8 mouse cellular contexts compared by ENCODE assay signal in genomic region chr7:117381188-117381981, GRCm38 (mm10). TPM values are rescaled to one million over a fixed set of nuclear protein-coding genes. Genes with fewer than 3 reads are reported as not detected.
DNase-seq lines count a peak whose midpoint lies in the region; ATAC-seq and TF ChIP-seq lines count a peak whose summit lies in the region.

No protein-coding gene starts in this region.

- peak; percentile 71 for ATAC-seq in embryonic facial prominence, embryonic 12.5 days (ENCODE audit: insufficient number of reproducible peaks, insufficient read depth, low FRiP score, low TSS enrichment)
- ATAC-seq in midbrain, postnatal 0 days (ENCODE audit: low FRiP score) = peak; percentile 67

- no peaks in the 10 kb centered on the region for H3K36me3 ChIP-seq in embryonic facial prominence, embryonic 12.5 days
- H3K36me3 ChIP-seq in midbrain, postnatal 0 days (ENCODE audit: insufficient read depth, low read length) = no peaks in the 10 kb centered on the region

- under 1% methylated on average over 55 of the region's 64 CpGs for WGBS in embryonic facial prominence, embryonic 12.5 days
- 0% methylated on average over 40 of the region's 64 CpGs for WGBS in midbrain, postnatal 0 days

- H3K4me2 ChIP-seq in embryonic facial prominence, embryonic 12.5 days (replicated peaks) = peak overlapping the region; percentile 85
- peak overlapping the region; percentile 89 for H3K4me2 ChIP-seq in midbrain, postnatal 0 days (ENCODE audit: low read depth, low read length, poor library complexity, severe bottlenecking)

- no peaks in the 10 kb centered on the region for H3K9me3 ChIP-seq in embryonic facial prominence, embryonic 12.5 days
- no peaks in the 10 kb centered on the region for H3K9me3 ChIP-seq in midbrain, postnatal 0 days (ENCODE audit: low read length)

- TF ChIP-seq CTCF in midbrain, postnatal 0 days (IDR thresholded peaks at IDR 0.05) = peak; percentile 32

- H3K27me3 ChIP-seq in embryonic facial prominence, embryonic 12.5 days = peaks cover 11% of the 10 kb centered on the region; the same call in 1 of the 2 replicates
- peaks cover 4% of the 10 kb centered on the region; the same call in 1 of the 2 replicates for H3K27me3 ChIP-seq in midbrain, postnatal 0 days (ENCODE audit: insufficient read depth, low read length)

- H3K4me1 ChIP-seq in embryonic facial prominence, embryonic 12.5 days = peaks cover 14% of the 10 kb centered on the region
- peaks cover 8% of the 10 kb centered on the region; the same call in 1 of the 2 replicates for H3K4me1 ChIP-seq in midbrain, postnatal 0 days (ENCODE audit: insufficient read depth, low read length)

- intact Hi-C loops in heart, postnatal 36 days (cut with DNase I) = loop anchor here (1.0 to 5.0 kb wide), 6 partner anchors 81 to 721 kb away; no protein-coding TSS in a partner anchor

- peak overlapping the region; percentile 80 for H3K9ac ChIP-seq in embryonic facial prominence, embryonic 12.5 days
- peak overlapping the region; percentile 87 for H3K9ac ChIP-seq in midbrain, postnatal 0 days (replicated peaks; ENCODE audit: low read length, poor library complexity, severe bottlenecking)

- H3K27ac ChIP-seq in embryonic facial prominence, embryonic 12.5 days = peak overlapping the region; percentile 81
- H3K27ac ChIP-seq in midbrain, postnatal 0 days (ENCODE audit: low read depth, low read length) = peak overlapping the region; percentile 71

- DNase-seq in adrenal gland, adult 18-20 months (ENCODE audit: low spot score in 2 of 2) = peak; percentile 53 to 58
- no peak for DNase-seq in adrenal gland, adult 2 months
- peak; percentile 56 for DNase-seq in R1 (ENCODE audit: low read depth, low spot score)
- DNase-seq in heart, postnatal 36 days = peak; percentile 17 to 20
- DNase-seq in liver = peak; percentile 40
- peak; percentile 44 for DNase-seq in midbrain, postnatal 0 days (ENCODE audit: low spot score)
- DNase-seq in testis, postnatal 14 days (ENCODE audit: low spot score) = peak; percentile 46

- peak overlapping the region; percentile 73 for H3K4me3 ChIP-seq in embryonic facial prominence, embryonic 12.5 days
- peak overlapping the region; percentile 77 for H3K4me3 ChIP-seq in midbrain, postnatal 0 days (ENCODE audit: low read depth, low read length)

RNA-seq across cellular contexts. Expression of gene Xylt1, which starts 0.6 kb away (rescaled TPM):
- 1 to 10 TPM; 6.0 to 6.2 TPM for total RNA-seq in adrenal gland, adult 18-20 months (2021)
- total RNA-seq in adrenal gland, adult 2 months (2021) = 1 to 10 TPM; 6.3 to 8.2 TPM
- 1.4 and 2.0 TPM in 2 replicates for polyA plus RNA-seq in adrenal gland, adult 2 months (2012; rRNA removed)
- 1.8 and 2.0 TPM in 2 replicates for polyA plus RNA-seq in embryonic facial prominence, embryonic 12.5 days (2016; fragmentation: Nextera tagmentation; extraction: Ambion mirVana)
- total RNA-seq in heart, postnatal 36 days (2021) = 1 to 10 TPM; 2.5 TPM
- total RNA-seq in midbrain, postnatal 0 days (2014; rRNA removed) = 16.4 and 20.8 TPM in 2 replicates
- 2.1 and 2.5 TPM in 2 replicates for polyA plus RNA-seq in midbrain, postnatal 0 days (2015; fragmentation: Nextera tagmentation; extraction: Ambion mirVana)
